Mouse (Mus musculus) thymus, postnatal 0 days (tissue): Measurements from ENCODE around the gene Hint1. TPM values are rescaled to one million over a fixed set of nuclear protein-coding genes. Genes with fewer than 3 reads are reported as not detected.
A peak's percentile ranks its signal among the peaks of the same experiment; 100 is the strongest.
"Not testable (repeated sequence)": the region's sequence is repeated elsewhere in the genome, so short reads cannot be mapped to it uniquely, and the experiment has no call there.

Source experiments
- DNase-seq: peaks from one replicate; pipeline ENCODE4 v3.0.0-alpha.2; 2015; ENCODE audit warnings: low spot score
- polyA plus RNA-seq: library from polyadenylated mRNA; unstranded; fragments of >200 nt; fragmentation: Nextera tagmentation; extraction: Ambion mirVana; gene quantifications from 2 replicates; pipeline ENCODE4 v1.2.1, GENCODE M21; 2015

Hint1 gene
- 767 and 806 TPM in 2 replicates for polyA plus RNA-seq

DNA sequence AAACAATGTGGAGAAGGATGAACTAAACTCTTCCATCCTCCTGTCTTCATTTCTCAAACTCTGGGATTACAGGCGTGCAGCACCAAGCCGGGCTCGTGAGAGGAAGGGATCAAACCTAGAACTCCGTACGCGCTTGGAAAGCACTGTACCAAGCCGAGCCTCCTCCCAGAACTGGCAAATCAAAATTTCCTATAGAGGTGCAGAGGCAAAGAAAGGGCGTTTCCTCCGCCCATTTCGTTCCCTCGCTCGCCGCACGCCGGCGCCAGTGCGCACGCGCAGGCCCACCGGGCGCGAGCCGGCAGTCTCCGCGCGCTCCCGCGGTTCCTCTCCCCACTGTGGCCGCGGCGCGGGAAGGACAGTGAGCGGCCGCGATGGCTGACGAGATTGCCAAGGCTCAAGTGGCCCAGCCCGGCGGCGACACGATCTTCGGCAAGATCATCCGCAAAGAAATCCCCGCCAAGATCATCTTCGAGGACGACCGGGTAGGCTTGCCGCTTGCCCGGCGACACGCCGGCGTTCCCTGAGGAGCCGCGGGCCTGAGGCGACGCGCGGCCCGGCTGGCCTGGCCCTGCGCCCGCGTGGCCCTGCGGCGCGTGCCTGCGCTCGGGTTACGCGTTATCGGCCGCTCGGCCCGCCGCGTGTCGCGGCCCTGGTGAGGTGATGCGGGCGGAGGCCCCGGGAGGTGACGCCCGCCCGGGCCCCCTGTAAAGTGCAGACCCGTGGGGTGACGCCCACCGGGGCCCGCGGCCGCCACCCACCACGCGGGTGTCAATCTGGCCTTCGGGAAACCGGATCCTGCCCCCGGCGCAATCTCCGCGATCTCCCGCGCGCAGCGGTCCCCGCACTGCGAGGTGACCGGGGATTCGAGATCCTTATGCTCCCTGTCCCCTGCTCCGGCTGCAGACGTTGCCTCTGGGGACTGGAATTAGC, at the start of gene Hint1:
TSS of gene Hint1 (plus strand) at position 265 of the 930 bp plus-strand sequence.
- peak; percentile 89 for DNase-seq

DNA sequence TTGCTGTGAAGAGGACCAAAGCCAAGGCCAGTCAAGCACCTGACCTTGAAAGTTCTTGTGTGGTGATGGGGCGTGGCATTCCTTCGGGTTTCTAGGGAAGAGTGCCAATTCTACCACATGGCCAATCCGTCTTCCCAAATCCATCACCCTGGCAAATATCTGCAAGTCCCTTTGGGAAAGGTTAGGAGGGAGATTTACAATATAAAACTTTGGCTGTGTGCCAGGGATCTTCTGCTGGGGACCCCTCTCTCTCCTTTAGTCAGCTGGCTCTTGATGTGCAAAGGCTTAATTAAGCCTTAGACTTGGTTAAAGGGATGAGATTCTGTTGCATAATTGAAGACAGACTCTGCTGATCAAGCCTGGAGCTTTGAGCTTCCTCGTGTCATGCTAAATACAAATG, 48.7 kb upstream of the Hint1 start:
- DNase-seq = no peak

DNA sequence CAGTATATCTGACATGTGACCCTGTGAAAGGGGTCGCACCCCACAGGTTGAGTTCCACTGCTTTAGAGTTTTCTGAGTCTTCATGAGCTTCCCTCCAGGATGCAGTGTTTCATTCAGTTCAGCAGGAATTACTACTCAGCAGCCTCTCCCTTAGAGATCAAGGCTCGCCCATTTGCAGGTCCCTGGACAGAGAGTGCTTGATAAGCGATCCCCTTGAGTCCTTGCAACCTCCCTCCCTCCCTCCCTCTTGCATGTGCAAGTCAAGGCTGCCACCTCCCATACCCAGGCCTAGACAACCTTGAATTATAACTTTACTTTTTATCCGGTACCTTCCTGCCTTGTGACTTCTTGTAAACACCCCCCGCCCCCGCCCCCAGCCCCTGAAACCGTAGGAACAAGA, 46.7 kb upstream of the Hint1 start:
- no peak for DNase-seq

DNA sequence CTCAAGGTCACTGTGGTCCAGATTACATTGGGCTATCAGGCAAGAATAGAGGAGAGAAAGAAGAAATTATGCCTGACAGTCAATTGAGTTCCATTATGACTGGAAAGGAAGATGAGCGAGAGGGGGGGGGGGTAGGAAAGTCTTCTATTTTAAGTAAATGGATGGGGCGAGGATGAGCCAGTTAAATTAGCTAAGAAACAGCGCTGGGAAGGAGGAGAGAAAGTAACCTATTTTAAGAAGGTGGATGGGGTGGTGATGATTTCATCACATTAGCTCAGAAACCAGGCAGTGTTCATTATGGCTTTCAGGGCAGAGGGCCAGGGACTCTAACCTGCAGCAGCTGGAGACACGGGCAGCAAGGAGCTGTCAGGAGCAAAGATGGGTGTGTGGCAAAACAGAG, 42.7 kb upstream of the Hint1 start:
- no peak for DNase-seq

DNA sequence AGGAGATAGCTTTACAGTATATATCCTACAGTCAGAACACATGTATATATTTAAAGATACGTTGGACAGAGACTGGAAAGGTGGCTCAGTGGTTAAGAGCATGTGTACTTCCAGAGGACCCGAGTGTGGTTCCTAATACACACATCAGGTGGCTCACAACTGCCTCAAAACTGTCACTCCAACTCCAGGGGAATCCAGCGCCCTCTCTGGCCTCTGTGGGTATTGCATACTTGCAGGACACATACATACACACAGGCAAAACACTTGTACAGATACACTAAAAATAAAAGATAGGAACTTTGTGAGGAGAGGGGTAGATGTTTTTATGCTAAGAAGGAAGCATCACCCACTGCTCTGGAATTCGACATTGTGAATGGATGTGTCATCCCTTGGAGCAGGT, 40.4 kb upstream of the Hint1 start:
- no peak for DNase-seq

DNA sequence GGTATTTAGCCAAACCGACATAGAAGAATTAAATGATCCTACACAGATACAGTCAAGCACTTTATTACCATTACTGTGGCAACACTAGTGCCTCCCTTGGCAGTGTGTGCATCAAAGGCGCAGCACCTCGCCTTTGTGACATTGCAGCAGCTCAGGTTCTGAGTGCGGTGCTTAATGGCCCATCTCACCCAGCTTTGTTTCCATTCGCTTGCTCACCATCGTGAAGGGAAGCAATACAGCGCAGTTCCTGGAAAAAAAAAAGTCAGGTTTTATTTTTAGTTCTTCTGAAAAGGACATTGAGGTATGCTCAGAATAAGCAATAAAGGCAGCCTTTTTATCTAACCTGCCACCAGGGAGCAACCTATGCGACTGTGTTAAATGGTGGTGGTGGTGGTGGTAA, 39.4 kb upstream of the Hint1 start:
- no peak for DNase-seq

DNA sequence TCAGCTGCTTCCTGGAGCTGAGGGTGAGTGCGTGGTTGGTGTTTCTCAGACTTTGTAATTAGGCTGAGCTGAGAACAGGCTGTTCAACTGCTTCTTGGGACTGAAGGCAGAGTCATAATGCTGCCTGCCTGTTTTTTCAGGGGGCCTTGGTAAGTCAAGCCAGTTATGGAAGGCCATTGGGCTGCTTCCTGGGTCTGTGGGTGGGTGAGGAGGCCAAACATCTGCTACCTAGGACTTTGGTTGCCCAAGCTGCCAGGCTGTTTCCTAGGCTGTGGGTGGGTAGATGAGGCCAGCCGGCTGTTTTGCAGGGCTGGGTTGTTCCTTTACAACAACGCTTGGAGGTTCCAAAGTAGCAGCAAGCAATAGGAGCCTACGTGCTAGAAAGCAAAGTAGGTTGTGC, 32.4 kb upstream of the Hint1 start:
- peak; percentile 42 for DNase-seq

DNA sequence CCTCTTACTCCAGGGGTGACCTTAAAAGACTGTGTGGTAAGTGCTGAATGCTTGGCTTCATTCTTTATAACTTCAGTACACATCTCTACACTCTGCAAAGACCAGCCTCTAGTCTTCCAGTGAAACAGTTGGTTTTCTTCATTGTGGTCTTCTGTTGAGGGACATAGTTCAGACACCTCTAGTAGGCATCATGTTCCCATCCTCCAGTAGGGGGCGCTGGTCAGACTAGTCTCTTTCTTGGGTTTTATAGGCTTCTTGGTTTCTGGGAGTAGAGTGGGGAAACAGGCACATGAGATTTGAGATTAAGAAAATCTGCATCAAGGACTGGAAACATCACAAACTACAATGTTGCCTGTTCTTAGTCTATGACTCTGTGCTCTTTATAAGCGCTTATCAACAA, 31.6 kb upstream of the Hint1 start:
- DNase-seq = peak; percentile 51

DNA sequence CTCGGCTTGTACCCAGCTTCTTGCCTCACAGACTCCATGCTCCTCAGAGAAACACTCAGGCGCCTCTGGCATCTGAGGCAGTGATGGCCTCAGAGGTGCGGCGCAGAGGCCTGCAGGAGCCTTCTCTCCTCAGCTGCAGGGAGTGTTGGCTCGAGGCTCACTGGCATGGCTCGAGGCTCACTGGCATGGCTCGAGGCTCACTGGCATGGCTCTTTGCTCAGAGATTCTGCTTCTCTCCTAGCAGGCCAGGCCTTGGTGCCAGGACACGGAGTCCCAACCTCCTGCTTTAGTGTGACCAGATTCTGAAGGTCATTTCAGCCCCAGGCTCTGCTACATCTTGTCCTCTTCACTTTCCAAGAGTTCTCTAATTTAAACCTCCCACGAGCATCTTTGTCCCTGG, 30.1 kb upstream of the Hint1 start:
- no peak for DNase-seq

DNA sequence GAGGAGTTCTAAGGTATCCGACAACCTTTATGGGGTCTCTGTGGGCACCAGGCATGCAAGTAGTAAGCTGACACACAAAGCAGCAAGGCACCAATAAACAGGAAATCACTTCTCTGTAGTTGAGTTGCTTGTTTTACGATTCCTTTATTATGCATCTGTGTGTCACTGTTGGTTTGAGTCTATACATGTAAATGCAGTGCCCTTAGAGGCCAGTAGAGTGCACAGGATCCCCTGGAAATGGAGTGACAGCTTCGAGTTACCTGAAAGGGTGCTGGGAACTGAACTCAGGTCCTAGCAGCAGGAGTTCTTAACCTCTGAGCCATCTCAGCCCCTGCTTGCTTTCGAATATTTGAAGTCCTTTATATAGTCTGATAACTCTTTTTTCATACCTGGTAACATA, 26.5 kb upstream of the Hint1 start:
- DNase-seq = no peak

DNA sequence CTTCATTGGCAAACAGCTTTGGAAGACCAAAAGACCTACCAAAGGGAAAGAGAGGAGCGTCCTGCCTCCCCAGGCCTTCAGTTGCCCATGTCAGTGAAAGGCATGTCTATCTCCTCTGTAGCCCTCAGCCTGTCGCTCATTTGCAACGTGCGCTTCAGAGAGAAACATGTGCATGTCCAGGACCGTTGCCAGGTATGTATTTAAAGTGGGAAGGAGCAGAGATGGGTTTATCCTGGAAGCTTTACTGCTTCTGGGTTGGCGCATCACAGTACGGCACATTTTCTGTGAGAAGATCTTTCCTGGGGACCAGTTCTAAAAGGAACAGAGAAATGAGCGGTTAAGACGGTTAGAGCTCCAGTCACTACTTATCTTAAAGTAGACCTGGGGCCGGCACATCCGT, 25.3 kb upstream of the Hint1 start:
- no peak for DNase-seq

DNA sequence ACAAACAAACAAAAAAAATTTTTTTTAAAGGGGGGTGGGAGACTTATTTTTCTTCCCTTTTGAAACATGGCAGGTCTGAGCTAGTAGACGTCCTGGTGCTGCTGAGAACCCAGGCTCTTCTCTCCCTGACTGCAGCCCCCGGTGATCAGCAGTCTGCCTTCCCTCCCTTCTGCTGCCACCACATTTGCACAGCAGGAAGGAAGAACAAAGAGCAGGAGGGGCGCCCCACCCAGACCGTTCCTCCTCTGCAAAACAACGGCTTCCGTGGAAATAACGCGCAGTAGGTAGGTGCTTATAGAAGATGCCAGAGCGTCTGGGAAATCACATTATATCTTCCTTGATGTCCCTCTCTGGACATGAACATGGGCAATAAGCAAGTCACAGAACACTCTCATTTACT, 21.8 kb upstream of the Hint1 start:
- DNase-seq = peak; percentile 83

DNA sequence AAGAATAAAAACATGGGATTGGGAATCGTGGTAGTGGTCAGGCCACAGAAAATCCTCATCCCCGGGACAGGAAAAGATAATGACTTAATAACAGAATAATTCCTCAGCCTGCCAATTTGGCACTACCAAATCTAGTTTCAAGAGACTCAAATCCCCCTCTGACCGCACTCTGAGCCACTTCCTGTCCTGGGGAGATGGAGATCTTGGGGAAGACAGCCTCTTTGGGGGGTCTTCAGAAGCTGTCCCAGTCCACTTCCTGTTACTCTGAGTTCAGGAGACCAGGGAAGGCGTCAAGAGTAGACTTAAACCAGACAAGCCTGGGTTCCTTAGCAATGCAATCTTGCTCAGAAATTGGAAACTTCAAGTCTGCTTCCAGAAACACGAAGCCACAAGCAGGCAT, 21.2 kb upstream of the Hint1 start:
- peak; percentile 56 for DNase-seq

DNA sequence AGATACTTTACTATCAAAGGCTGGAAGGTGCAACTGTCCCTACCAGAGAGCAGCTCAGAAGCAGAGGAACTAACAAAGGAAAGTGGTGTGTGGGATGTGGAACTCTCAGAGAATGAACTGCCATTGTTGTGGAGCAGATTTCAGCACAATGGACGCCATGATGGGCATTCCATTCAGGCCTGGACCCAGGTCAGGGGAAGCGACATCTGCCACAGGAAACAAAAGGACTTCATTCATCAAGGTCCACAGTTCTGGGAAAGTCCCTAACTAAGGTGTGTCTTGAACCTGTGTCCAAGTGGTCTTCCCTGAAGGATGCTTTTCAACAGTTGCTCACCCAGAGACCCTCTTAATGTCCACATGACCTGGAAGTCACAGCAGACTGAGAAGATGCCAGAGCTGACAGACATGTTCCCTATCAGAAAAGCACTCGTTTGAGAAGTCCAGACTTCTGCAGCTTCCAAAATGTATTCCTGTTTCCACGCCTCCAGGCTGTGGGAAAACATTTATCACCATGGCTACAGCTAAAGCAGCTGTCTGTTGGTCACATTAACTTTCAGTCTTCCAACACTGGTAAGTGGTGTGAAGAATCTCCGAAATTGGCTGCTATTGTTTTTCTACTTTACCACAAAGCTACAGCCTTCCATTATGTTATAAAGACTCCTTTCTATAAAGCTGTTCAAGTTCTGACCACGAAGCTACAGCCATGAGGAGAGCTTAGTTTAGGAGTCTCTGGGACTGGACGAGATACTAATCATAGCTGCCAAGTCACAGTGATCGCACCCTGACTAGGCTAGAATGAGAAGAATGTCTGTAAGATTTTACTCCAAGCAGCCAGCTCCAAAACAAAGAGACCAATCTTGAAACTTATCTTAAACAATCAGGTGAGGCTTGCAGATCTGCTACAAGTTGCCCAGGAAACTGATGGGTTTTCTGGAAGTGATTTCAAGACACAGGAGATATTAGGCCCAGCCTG, 20.4 kb upstream of the Hint1 start:
- DNase-seq = no peak

DNA sequence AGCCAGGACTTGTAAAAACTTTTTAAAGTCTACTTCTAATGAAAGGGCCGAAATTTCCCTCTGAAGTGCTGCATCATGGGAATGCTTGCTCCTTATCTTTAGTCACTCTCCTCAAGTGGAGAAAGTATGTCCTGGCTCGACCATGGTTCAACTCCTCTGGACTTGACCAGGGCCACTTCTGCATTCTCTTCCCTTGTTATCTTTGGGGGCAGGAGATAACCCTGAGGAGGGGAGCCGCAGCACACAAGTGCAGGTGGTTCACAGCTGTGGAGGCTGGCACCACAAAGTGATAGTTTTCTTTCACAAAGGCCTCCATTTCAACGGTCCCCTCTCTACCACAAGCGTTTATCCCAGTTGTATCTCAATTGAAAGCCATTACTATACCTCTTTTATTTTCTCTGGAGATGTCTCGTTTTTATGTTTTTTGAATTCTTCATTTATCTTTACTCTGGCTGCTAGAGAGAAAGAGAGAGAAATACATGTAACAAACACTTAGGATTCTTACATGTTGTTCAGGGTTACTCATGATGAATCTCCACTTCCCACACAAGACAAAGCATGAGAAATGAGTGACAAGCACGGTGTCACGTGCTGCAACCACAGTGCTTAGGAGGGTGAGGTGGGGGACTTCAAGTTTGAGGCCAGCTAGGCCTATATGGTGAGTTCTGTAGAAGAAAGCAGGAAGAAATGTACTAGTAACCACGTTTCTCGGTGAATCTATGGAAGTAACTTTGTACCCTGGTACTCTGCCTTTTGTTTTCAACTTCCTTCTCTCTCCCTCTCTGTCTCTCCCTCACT, 16.0 kb upstream of the Hint1 start:
- DNase-seq = peak; percentile 85

DNA sequence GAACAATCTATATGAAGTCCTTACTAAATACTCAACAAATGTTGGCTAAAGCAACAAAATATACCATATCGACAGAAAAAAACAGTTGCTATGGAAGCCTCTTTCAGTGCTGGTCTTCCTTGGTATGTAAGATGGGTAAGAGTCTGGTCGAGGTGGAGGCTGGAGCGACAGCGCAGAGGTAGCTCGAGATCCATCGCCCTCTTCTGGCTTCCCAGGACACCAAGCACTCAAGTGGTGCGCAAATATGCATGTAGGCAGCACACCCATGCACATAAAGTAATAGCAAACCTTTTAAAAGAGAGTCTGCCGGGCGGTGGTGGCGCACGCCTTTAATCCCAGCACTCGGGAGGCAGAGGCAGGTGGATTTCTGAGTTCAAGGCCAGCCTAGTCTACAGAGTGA, 14.5 kb upstream of the Hint1 start:
- DNase-seq = no peak

DNA sequence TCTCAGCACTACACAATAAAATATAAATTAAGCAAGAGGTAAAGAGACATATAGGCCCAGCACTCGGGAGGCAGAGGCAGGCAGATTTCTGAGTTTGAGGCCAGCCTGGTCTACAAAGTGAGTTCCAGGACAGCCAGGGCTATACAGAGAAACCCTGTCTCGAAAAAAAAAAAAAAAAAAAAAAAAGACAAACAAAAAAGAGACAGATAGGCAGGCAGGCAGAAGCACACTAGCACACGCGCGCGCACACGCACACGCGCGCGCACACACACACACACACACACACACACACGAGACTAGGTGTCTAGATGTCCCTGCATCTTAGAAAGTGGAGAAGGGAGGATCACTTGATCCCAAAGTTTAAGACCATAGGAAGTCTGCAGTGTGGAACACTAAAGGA, 7.3 kb upstream of the Hint1 start:
- not testable (repeated sequence) for DNase-seq

DNA sequence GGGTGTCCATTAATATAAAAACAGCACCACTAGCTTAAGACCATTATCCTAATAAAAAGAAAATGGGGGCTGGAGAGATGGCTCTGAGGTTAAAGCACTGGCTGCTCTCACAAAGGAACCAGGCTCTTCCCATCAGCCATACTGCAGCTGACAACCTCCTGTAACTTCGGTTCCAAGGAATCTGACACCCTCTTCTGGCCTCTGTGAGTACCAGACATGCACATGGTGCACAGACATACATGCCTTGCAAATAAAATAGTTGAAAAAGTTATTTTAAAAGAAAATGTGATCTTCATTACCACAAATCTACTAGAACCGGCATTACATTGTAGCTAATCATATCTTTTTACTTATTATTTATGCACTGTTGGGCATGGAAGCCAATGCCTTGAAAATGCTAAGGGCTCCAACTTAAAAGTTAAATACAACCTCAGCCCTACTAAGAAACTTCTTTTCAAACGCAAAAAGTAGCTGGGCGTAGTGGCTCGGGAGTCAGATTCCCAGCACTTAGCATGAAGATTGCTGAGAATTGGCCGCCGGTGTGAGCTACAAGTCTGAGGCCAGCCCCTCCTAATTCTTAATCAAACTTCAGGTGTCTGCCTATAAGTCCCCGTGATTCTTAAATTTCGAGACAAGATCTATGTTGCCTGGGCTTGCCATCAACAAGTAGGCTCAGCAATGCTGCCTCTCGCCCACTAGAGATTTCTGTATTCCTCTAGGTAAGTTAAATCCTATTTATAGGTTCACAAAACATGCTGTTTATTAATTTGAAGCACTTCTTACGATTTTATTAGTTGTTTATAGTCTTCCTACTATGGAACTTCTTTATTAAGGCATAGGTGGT, 6.6 kb upstream of the Hint1 start:
- DNase-seq = peak; percentile 65

DNA sequence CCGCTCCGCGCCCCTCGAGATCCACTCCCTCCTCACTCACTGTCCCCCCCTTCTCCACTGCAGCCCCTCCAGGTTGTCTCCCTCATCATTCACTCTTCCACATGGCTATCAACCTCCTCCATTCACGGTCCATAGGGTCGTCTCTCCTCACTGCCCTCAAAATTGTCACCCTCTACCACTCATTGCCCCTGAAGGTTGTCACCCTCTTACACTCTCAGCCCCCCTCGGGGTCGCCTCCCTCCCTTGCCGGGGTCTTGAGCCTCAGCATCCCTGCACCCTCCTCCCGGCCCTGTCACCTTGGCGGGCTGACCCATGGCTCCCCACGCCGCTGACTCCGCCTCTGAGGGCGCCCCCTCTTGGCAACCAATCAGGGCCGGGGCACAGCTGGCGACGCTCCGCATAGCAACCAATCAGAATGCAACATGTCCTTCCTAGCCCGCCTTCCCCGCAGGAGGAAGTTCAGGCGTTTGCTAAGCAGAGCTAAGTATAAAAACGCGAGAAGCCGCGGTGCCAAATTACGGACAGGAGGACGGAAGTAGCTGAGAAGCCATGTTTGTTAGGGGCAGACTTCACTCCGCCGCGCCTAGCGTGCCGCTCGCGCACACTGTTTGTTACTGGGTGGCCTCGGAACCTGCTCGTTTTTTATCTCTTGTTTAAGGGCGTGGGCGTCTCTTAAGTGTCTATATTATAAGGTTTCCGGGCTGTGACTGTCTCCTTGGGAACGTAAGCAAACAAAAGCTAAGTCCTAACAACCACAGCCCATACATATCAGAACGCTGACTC, 5.7 kb upstream of the Hint1 start, which contains the start of gene Lyrm7:
TSS of gene Lyrm7 (minus strand) at position 661 of the 783 bp plus-strand sequence.
- DNase-seq = peak; percentile 98
